Mouse (Mus musculus) heart, embryonic 10.5 days (tissue): ENCODE measurements around the gene Krtap5-5. TPM values are rescaled to one million over a fixed set of nuclear protein-coding genes. Genes with fewer than 3 reads are reported as not detected.
"Not testable (repeated sequence)": the region's sequence is repeated elsewhere in the genome, so short reads cannot be mapped to it uniquely, and the experiment has no call there.

Experiments
- DNase-seq: peaks from one replicate; pipeline ENCODE4 v3.0.0-alpha.2; 2017; ENCODE audit warnings: low spot score
- H3K27ac ChIP-seq: fragments of 300-500 bp; sonication (generic); 2 replicates; pipeline ENCODE4 v1.5.1; 2016; ENCODE audit warnings: mild to moderate bottlenecking
- H3K27me3 ChIP-seq: fragments of 300-500 bp; sonication (generic); 2 replicates; pipeline ENCODE4 v1.6.1; 2016; ENCODE audit warnings: mild to moderate bottlenecking; ENCODE audit not compliant: poor library complexity, insufficient read depth, severe bottlenecking
- H3K36me3 ChIP-seq: fragments of 300-500 bp; sonication (generic); 2 replicates; pipeline ENCODE4 v1.6.1; 2016; ENCODE audit warnings: mild to moderate bottlenecking, moderate library complexity
- H3K4me1 ChIP-seq: fragments of 300-500 bp; sonication (generic); 2 replicates; pipeline ENCODE4 v1.6.1; 2016; ENCODE audit warnings: mild to moderate bottlenecking
- H3K4me3 ChIP-seq: fragments of 300-500 bp; sonication (generic); 2 replicates; pipeline ENCODE4 v1.5.1; 2016; ENCODE audit warnings: mild to moderate bottlenecking, moderate library complexity
- H3K9me3 ChIP-seq: fragments of 300-500 bp; sonication (generic); 2 replicates; pipeline ENCODE4 v1.6.1; 2016; ENCODE audit warnings: mild to moderate bottlenecking, moderate library complexity
- WGBS: fragments of 180-500 bp; shearing (Covaris S2); methylation state at CpG from one replicate; pipeline ENCODE4 v1.1.7; 2016; 5-methylcytosine and 5-hydroxymethylcytosine counted together
- polyA plus RNA-seq: library from polyadenylated mRNA; unstranded; fragments of >200 nt; fragmentation: Nextera tagmentation; extraction: Ambion mirVana; gene quantifications from 2 replicates; pipeline ENCODE4 v1.2.1, GENCODE M21; 2016

Krtap5-5 gene
- not detected in 2 replicates for polyA plus RNA-seq

DNA sequence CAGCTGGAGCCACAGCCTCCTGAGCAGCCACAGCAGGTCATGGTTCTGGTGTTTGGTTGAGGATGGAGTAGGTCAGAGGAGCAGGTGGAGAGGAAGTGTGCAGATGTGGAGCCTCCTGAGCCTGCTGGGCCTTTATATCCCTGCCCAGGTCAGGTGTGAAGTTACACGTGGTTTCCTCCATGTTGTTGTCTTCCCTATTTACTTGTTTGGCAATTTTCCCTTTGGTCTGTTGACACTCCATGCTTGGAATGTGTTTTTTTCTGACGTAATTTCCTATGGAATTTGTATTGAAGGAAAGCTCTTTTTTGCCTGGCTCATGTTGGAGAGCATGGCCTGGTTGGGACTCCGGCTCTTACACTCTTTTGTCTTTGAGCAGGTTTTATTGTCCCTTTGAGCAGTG, at the start of gene Krtap5-5:
Gene Krtap5-5 (minus strand): TSS at position 101 of the 400 bp plus-strand sequence.
- H3K36me3 ChIP-seq, H3K4me3 ChIP-seq, H3K9me3 ChIP-seq, DNase-seq, H3K4me1 ChIP-seq, H3K27ac ChIP-seq, H3K27me3 ChIP-seq: not testable (repeated sequence)
- 45% methylated on average over 3 of the region's 3 CpGs for WGBS

- H3K4me1 ChIP-seq: peaks cover 33% of the 10 kb centered on the region
- not testable (repeated sequence) for H3K36me3 ChIP-seq, DNase-seq, H3K27ac ChIP-seq, H3K4me3 ChIP-seq, H3K27me3 ChIP-seq, H3K9me3 ChIP-seq
- 54% methylated on average over 1 of the region's 1 CpGs for WGBS
Observed at GRCm38 (mm10) chr7:142279291-142279690, 49.5 kb upstream of the Krtap5-5 start.

DNA sequence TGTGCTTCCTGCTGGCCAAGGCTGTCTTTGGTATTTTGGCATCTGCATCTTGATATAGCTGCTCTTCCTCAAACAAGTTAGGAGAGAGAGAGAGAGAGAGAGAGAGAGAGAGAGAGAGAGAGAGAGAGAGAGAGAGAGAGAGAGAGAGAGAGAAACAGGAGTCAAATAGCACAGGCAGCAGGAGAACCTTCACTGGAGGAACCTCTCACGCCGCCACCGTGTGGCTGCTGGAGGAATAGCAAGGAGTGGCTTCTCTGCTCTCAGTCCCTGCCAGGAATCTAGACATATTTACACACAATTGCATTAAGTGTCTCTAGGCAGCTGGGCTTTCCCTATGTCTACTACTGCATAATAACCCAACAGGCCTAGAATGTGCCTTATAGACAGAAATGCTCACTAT, 48.4 kb upstream of the Krtap5-5 start:
- WGBS: 1% methylated on average over 3 of the region's 3 CpGs
- DNase-seq: peak; percentile 81
- H3K4me3 ChIP-seq, H3K9me3 ChIP-seq, H3K27me3 ChIP-seq, H3K27ac ChIP-seq, H3K36me3 ChIP-seq: not testable (repeated sequence)
- H3K4me1 ChIP-seq: peaks cover 38% of the 10 kb centered on the region

- H3K27ac ChIP-seq, DNase-seq, H3K4me3 ChIP-seq: not testable (repeated sequence)
Observed at GRCm38 (mm10) chr7:142274263-142274662, 44.5 kb upstream of the Krtap5-5 start, which contains the start of gene Gm4559. TSS of gene Gm4559 (minus strand) at chr7:142274363.

GRCm38 (mm10) chr7:142258254-142258653, 28.5 kb upstream of the Krtap5-5 start, which contains the start of gene Gm2431:
TSS of gene Gm2431 (minus strand) at chr7:142258354.
- not testable (repeated sequence) for H3K27me3 ChIP-seq, H3K4me3 ChIP-seq, H3K9me3 ChIP-seq, H3K4me1 ChIP-seq, H3K36me3 ChIP-seq, DNase-seq, H3K27ac ChIP-seq
- WGBS: 46% methylated on average over 1 of the region's 1 CpGs

More at GRCm38 (mm10) chr7:142274263-142274662, 44.5 kb upstream of the Krtap5-5 start, which contains the start of gene Gm4559:
- not testable (repeated sequence) for H3K36me3 ChIP-seq, H3K9me3 ChIP-seq, H3K27me3 ChIP-seq
- peaks cover 21% of the 10 kb centered on the region for H3K4me1 ChIP-seq

DNA sequence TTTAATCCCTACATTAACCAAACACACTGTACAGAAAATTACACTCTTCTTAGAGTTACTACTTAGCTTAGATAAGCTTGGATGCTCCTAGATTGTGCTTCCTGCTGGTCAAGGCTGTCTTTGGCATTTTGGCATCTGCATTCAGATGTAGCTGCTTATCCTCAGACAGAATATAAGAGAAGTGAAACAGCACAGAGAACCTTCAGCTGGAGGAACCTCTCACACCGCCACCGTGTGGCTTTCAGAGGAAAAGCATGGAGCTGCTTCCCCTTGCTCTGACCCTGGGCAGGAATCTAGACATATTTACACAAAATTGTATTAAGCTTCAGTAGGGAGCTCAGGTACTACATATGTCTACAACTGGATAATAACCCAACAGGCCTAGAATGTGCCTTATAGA, 25.7 kb upstream of the Krtap5-5 start:
- no peaks in the 10 kb centered on the region for H3K9me3 ChIP-seq
- DNase-seq: no peak
- H3K4me1 ChIP-seq: peaks cover 3% of the 10 kb centered on the region; the same call in 1 of the 2 replicates
- 0% methylated on average over 2 of the region's 2 CpGs for whole genome bisulfite sequencing
- no peak overlapping the region for H3K4me3 ChIP-seq
- no peaks in the 10 kb centered on the region for H3K36me3 ChIP-seq
- H3K27me3 ChIP-seq: peaks cover 17% of the 10 kb centered on the region; the same call in 1 of the 2 replicates
- H3K27ac ChIP-seq: no peak overlapping the region

DNA sequence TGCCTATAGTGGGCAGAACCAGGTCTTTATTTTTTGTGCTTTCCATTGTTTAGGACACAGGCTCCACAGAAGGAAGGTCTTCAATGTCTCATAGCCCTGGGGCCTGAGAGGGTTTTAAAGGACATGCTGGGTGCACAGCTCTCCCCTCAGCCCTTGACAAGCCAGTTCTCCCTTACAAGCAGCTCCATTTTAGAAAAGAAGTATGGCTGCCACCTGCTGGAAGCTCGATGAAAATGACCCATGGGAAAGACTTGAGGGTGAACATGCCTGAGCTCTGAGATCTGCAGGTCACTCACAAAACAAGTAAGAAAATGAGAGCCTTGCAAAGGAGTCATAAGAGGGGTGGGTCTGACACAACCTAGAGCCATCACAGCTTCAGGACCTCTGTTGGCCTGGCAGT, 20.1 kb upstream of the Krtap5-5 start:
- Histone ChIP-seq H3K27ac (no peak overlapping the region), H3K27me3 (peaks cover 8% of the 10 kb centered on the region; the same call in 1 of the 2 replicates), H3K9me3 (no peaks in the 10 kb centered on the region), H3K4me1 (no peaks in the 10 kb centered on the region), H3K4me3 (no peak overlapping the region), H3K36me3 (no peaks in the 10 kb centered on the region)
- 0% methylated on average over 1 of the region's 1 CpGs for WGBS
- DNase-seq: no peak

- H3K9me3 ChIP-seq: no peaks in the 10 kb centered on the region
- H3K27me3 ChIP-seq: no peaks in the 10 kb centered on the region
- no peaks in the 10 kb centered on the region for H3K36me3 ChIP-seq
- WGBS: 54% methylated on average over 2 of the region's 2 CpGs
- no peak within 1 kb of the TSS for H3K27ac ChIP-seq
- H3K4me3 ChIP-seq: no peak within 1 kb of the TSS
- no peak for DNase-seq
- 0 out of 2 replicates have a peak, but pooled peaks cover 3% of the 10 kb centered on the region for H3K4me1 ChIP-seq
Observed at GRCm38 (mm10) chr7:142240978-142241377, 11.2 kb upstream of the Krtap5-5 start, which contains the start of gene Gm40460. TSS of gene Gm40460 (minus strand) at chr7:142241078.

DNA sequence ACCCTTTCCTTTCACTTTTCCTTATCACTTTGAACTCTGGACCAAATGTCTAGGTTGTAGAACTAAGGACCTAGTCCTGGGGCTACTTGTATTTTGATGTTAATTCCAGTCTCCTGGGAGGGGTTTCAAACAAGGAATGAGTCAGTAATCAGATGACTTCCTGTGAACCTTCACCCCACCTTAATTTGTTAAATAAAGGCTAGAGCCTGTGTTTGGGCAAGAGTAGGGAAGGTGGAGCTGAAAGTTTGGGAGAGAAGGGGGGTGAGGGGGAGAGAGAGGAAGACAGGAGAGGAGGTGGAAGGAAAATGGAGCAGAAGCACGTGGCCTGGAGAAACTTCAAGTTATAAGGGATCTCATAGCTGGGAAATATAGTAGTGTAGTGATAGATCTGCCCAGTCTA, 1.8 kb upstream of the Krtap5-5 start:
- H3K4me3 ChIP-seq: no peak overlapping the region
- 34% methylated on average over 1 of the region's 1 CpGs for WGBS
- H3K9me3 ChIP-seq: no peaks in the 10 kb centered on the region
- no peak for DNase-seq
- no peaks in the 10 kb centered on the region for H3K36me3 ChIP-seq
- no peaks in the 10 kb centered on the region for H3K27me3 ChIP-seq
- no peaks in the 10 kb centered on the region for H3K4me1 ChIP-seq
- no peak overlapping the region for H3K27ac ChIP-seq

DNA sequence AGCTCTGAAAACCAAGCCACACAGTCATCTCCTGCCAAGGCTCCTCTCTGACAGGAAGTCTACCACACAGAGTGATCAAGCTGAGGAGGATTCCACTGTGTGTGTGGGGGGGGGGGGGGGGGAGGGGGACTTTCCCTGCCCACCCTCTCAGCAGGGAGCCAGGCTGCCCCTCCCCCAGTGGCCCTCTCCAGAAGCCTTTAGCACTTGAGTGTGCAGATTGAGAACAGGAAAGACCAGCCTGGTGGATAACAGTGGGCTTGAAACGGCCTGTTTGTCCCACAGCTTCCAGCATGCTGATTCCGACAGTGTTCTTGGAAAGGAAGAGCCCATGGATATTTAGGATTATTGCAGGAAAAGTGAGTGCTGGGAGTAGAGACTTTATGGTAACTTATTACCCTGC, 5.3 kb downstream of the Krtap5-5 start:
- 25% methylated on average over 2 of the region's 2 CpGs for WGBS
- Histone ChIP-seq H3K27me3 (no peaks in the 10 kb centered on the region), H3K4me1 (peaks cover 11% of the 10 kb centered on the region), H3K9me3 (no peaks in the 10 kb centered on the region), H3K27ac (0 out of 2 replicates have a peak overlapping the region, but pooled peaks have one; percentile 38), H3K36me3 (no peaks in the 10 kb centered on the region), H3K4me3 (no peak overlapping the region)
- DNase-seq: no peak

DNA sequence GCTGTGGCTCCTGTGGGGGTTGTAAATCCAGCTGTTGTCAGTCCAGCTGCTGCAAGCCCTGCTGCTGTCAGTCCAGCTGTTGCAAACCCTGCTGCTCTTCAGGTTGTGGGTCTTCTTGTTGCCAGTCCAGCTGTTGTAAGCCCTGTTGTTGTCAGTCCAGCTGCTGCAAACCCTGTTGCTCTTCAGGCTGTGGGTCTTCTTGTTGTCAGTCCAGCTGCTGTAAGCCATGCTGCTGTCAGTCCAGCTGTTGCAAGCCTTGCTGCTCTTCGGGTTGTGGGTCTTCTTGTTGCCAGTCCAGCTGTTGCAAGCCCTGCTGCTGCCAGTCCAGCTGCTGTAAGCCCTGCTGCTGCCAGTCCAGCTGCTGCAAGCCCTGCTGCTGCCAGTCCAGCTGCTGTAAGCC, 17.6 kb downstream of the Krtap5-5 start:
- H3K4me3 ChIP-seq, H3K9me3 ChIP-seq, H3K27me3 ChIP-seq, H3K27ac ChIP-seq, H3K4me1 ChIP-seq, H3K36me3 ChIP-seq, DNase-seq: not testable (repeated sequence)
- WGBS: 58% methylated on average over 1 of the region's 1 CpGs

- H3K4me3 ChIP-seq: no peak within 1 kb of the TSS
Observed at GRCm38 (mm10) chr7:142211559-142211958, 18.2 kb downstream of the Krtap5-5 start, which contains the start of gene Gm7579. TSS of gene Gm7579 (plus strand) at chr7:142211859.

GRCm38 (mm10) chr7:142206891-142207290, 22.9 kb downstream of the Krtap5-5 start:
- not testable (repeated sequence) for H3K27ac ChIP-seq, DNase-seq, H3K4me1 ChIP-seq, H3K4me3 ChIP-seq, H3K36me3 ChIP-seq, H3K9me3 ChIP-seq
- WGBS: 76% methylated on average over 5 of the region's 5 CpGs
- peaks cover 12% of the 10 kb centered on the region; the same call in 1 of the 2 replicates for H3K27me3 ChIP-seq

More at GRCm38 (mm10) chr7:142211559-142211958, 18.2 kb downstream of the Krtap5-5 start, which contains the start of gene Gm7579:
- Histone ChIP-seq H3K27ac (no peak within 1 kb of the TSS), H3K9me3 (no peaks in the 10 kb centered on the region), H3K27me3 (no peaks in the 10 kb centered on the region), H3K4me1 (no peaks in the 10 kb centered on the region), H3K36me3 (no peaks in the 10 kb centered on the region)
- DNase-seq: no peak
- 73% methylated on average over 1 of the region's 1 CpGs for WGBS

GRCm38 (mm10) chr7:142205488-142205887, 24.3 kb downstream of the Krtap5-5 start:
- Histone ChIP-seq H3K27ac (no peak overlapping the region), H3K36me3 (no peaks in the 10 kb centered on the region), H3K27me3 (peaks cover 17% of the 10 kb centered on the region; the same call in 1 of the 2 replicates), H3K4me3 (no peak overlapping the region), H3K4me1 (no peaks in the 10 kb centered on the region), H3K9me3 (no peaks in the 10 kb centered on the region)
- no peak for DNase-seq
